Mouse (Mus musculus): ENCODE measurements around the gene Sod1. TPM values are rescaled to one million over a fixed set of nuclear protein-coding genes. Genes with fewer than 3 reads are reported as not detected.

The Sod1 gene
- polyA plus RNA-seq, 1 experiment from 2014 or later = 1,220 TPM

GRCm38 (mm10) chr16:90259623-90260022 is 39.1 kb downstream of the Sod1 start:
- no peak overlapping the region for H3K27ac ChIP-seq (ENCODE audit: low read depth, low read length)
- no peaks in the 10 kb centered on the region for H3K9me3 ChIP-seq (ENCODE audit: control insufficient read depth, low read length)
- no peak for ATAC-seq (ENCODE audit: low FRiP score, low TSS enrichment)
- H3K4me2 ChIP-seq (replicated peaks; ENCODE audit: low read depth, low read length) = no peak overlapping the region
- H3K4me3 ChIP-seq (ENCODE audit: low read length) = no peak overlapping the region
- H3K9ac ChIP-seq (ENCODE audit: low read depth, low read length) = no peak overlapping the region
- H3K36me3 ChIP-seq (ENCODE audit: control insufficient read depth, insufficient read depth, low read length) = peaks cover 59% of the 10 kb centered on the region
- H3K27me3 ChIP-seq (ENCODE audit: control insufficient read depth, insufficient read depth, low read length) = no peaks in the 10 kb centered on the region
- H3K4me1 ChIP-seq (ENCODE audit: control insufficient read depth, insufficient read depth, low read length) = no peaks in the 10 kb centered on the region
- WGBS = 93% methylated on average over 5 of the region's 5 CpGs

- no peak overlapping the region for H3K4me2 ChIP-seq (replicated peaks; ENCODE audit: low read depth, low read length)
- no peaks in the 10 kb centered on the region for H3K4me1 ChIP-seq (ENCODE audit: control insufficient read depth, insufficient read depth, low read length)
- peaks cover 55% of the 10 kb centered on the region for H3K36me3 ChIP-seq (ENCODE audit: control insufficient read depth, insufficient read depth, low read length)
- H3K27ac ChIP-seq (ENCODE audit: low read depth, low read length) = no peak overlapping the region
- no peak for ATAC-seq (ENCODE audit: low FRiP score, low TSS enrichment)
- H3K27me3 ChIP-seq (ENCODE audit: control insufficient read depth, insufficient read depth, low read length) = no peaks in the 10 kb centered on the region
- H3K4me3 ChIP-seq (ENCODE audit: low read length) = no peak overlapping the region
- no peak overlapping the region for H3K9ac ChIP-seq (ENCODE audit: low read depth, low read length)
- H3K9me3 ChIP-seq (ENCODE audit: control insufficient read depth, low read length) = no peaks in the 10 kb centered on the region
- WGBS = 89% methylated on average over 4 of the region's 4 CpGs
These were observed 39.5 kb downstream of the Sod1 start for GRCm38 (mm10) chr16:90260097-90260496.

GRCm38 (mm10) chr16:90261791-90262190 is 41.2 kb downstream of the Sod1 start:
- H3K27ac ChIP-seq (ENCODE audit: low read depth, low read length) = no peak overlapping the region
- H3K9ac ChIP-seq (ENCODE audit: low read depth, low read length) = no peak overlapping the region
- peaks cover 44% of the 10 kb centered on the region for H3K36me3 ChIP-seq (ENCODE audit: control insufficient read depth, insufficient read depth, low read length)
- peaks cover 3% of the 10 kb centered on the region; the same call in 1 of the 2 replicates for H3K4me1 ChIP-seq (ENCODE audit: control insufficient read depth, insufficient read depth, low read length)
- no peaks in the 10 kb centered on the region for H3K9me3 ChIP-seq (ENCODE audit: control insufficient read depth, low read length)
- H3K4me2 ChIP-seq (replicated peaks; ENCODE audit: low read depth, low read length) = no peak overlapping the region
- WGBS = 100% methylated on average over 2 of the region's 2 CpGs
- no peaks in the 10 kb centered on the region for H3K27me3 ChIP-seq (ENCODE audit: control insufficient read depth, insufficient read depth, low read length)
- ATAC-seq (ENCODE audit: low FRiP score, low TSS enrichment) = no peak
- no peak overlapping the region for H3K4me3 ChIP-seq (ENCODE audit: low read length)

DNA sequence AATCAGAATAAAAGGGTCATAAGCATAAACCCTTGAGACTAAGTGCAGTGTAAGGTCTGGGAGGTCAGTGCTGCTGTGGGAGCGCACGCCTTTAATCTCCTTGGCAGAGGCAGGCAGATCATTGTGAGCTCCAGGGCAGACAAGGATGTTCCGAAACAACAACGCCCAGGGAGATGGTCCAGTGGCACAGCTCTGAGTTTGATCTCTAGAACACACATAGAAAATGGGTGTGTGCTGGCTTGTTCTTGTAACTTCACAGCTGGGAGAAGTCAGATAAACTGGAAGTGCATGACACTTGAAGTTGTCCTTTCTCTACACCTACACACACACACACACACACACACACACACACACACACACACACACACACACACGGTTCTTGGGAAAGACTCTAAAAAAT is 43.5 kb downstream of the Sod1 start:
- ATAC-seq (ENCODE audit: low FRiP score, low TSS enrichment) = no peak
- Histone ChIP-seq H3K9me3 (ENCODE audit: control insufficient read depth, low read length) (no peaks in the 10 kb centered on the region), H3K4me2 (replicated peaks; ENCODE audit: low read depth, low read length) (no peak overlapping the region), H3K9ac (ENCODE audit: low read depth, low read length) (no peak overlapping the region), H3K27ac (ENCODE audit: low read depth, low read length) (no peak overlapping the region), H3K27me3 (ENCODE audit: control insufficient read depth, insufficient read depth, low read length) (no peaks in the 10 kb centered on the region), H3K4me3 (ENCODE audit: low read length) (no peak overlapping the region), H3K36me3 (ENCODE audit: control insufficient read depth, insufficient read depth, low read length) (peaks cover 24% of the 10 kb centered on the region), H3K4me1 (ENCODE audit: control insufficient read depth, insufficient read depth, low read length) (peaks cover 4% of the 10 kb centered on the region; the same call in 1 of the 2 replicates)
- 80% methylated on average over 5 of the region's 5 CpGs for WGBS

DNA sequence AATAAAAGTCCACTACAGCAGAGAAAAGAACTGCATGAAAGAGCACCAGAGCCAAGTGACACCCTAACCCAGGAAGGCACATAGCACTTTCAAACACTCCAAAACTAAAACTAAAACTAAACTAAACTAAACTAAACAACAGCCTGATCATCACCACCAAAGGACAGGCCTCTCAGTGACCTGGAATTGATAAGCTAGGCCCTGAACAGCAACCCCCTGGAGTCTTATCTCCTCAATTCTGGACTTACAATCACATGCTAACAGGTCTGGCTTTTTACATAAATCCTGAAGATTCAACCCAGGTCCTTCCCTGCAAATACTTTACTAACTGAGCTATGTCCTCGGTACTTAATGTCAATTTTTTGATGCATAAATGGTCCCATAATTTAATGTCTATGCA is 44.6 kb downstream of the Sod1 start:
- no peaks in the 10 kb centered on the region for H3K27me3 ChIP-seq (ENCODE audit: control insufficient read depth, insufficient read depth, low read length)
- no peak for ATAC-seq (ENCODE audit: low FRiP score, low TSS enrichment)
- no peak overlapping the region for H3K27ac ChIP-seq (ENCODE audit: low read depth, low read length)
- peaks cover 4% of the 10 kb centered on the region; the same call in 1 of the 2 replicates for H3K4me1 ChIP-seq (ENCODE audit: control insufficient read depth, insufficient read depth, low read length)
- 68% methylated on average over 1 of the region's 1 CpGs for WGBS
- no peak overlapping the region for H3K4me2 ChIP-seq (replicated peaks; ENCODE audit: low read depth, low read length)
- peaks cover 13% of the 10 kb centered on the region; the same call in 1 of the 2 replicates for H3K36me3 ChIP-seq (ENCODE audit: control insufficient read depth, insufficient read depth, low read length)
- H3K4me3 ChIP-seq (ENCODE audit: low read length) = no peak overlapping the region
- no peak overlapping the region for H3K9ac ChIP-seq (ENCODE audit: low read depth, low read length)
- H3K9me3 ChIP-seq (ENCODE audit: control insufficient read depth, low read length) = no peaks in the 10 kb centered on the region

DNA sequence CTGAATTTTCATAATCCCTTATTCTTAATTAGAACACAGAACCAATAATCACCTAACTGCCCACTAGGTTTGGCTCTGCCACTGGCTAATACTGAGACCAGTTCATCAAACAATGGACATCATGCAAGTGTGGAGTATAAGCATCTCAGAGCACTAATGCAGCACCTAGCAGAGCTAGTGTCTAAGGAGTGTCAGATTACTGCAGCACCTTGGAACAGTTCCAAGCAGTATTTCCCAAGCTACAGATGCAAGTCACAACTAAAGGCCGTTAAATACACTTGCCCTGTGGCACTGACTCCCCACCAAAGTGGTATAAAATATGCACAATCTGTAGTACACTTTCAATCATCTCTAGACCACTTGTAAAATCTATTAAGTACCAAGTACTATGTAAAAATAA is 46.0 kb downstream of the Sod1 start:
- Histone ChIP-seq H3K9ac (ENCODE audit: low read depth, low read length) (no peak overlapping the region), H3K36me3 (ENCODE audit: control insufficient read depth, insufficient read depth, low read length) (peaks cover 3% of the 10 kb centered on the region; the same call in 1 of the 2 replicates), H3K4me1 (ENCODE audit: control insufficient read depth, insufficient read depth, low read length) (peaks cover 4% of the 10 kb centered on the region; the same call in 1 of the 2 replicates), H3K4me3 (ENCODE audit: low read length) (no peak overlapping the region), H3K27ac (ENCODE audit: low read depth, low read length) (no peak overlapping the region), H3K9me3 (ENCODE audit: control insufficient read depth, low read length) (no peaks in the 10 kb centered on the region), H3K27me3 (ENCODE audit: control insufficient read depth, insufficient read depth, low read length) (no peaks in the 10 kb centered on the region), H3K4me2 (replicated peaks; ENCODE audit: low read depth, low read length) (no peak overlapping the region)
- no peak for ATAC-seq (ENCODE audit: low FRiP score, low TSS enrichment)
- WGBS = 11% methylated on average over 1 of the region's 1 CpGs

- Histone ChIP-seq H3K9me3 (ENCODE audit: control insufficient read depth, low read length) (no peaks in the 10 kb centered on the region), H3K4me3 (ENCODE audit: low read length) (no peak overlapping the region), H3K4me1 (ENCODE audit: control insufficient read depth, insufficient read depth, low read length) (peaks cover 4% of the 10 kb centered on the region; the same call in 1 of the 2 replicates), H3K27me3 (ENCODE audit: control insufficient read depth, insufficient read depth, low read length) (no peaks in the 10 kb centered on the region), H3K9ac (ENCODE audit: low read depth, low read length) (no peak overlapping the region), H3K36me3 (ENCODE audit: control insufficient read depth, insufficient read depth, low read length) (no peaks in the 10 kb centered on the region), H3K4me2 (replicated peaks; ENCODE audit: low read depth, low read length) (no peak overlapping the region), H3K27ac (ENCODE audit: low read depth, low read length) (no peak overlapping the region)
- ATAC-seq (ENCODE audit: low FRiP score, low TSS enrichment) = no peak
- 87% methylated on average over 6 of the region's 6 CpGs for WGBS
These were observed 55.0 kb downstream of the Sod1 start for GRCm38 (mm10) chr16:90275521-90275920.

Other genes starting within 250 kb of the Sod1 start
- 24.5 and 28.4 TPM in 2 replicates for gene Tiam1, start 77.0 kb upstream of the Sod1 start, polyA plus RNA-seq (2014; fragmentation: Nextera tagmentation; extraction: Ambion mirVana)
- gene Scaf4, start 63.7 kb downstream of the Sod1 start, polyA plus RNA-seq (2014; fragmentation: Nextera tagmentation; extraction: Ambion mirVana) = 25.0 and 37.0 TPM in 2 replicates
- gene Hunk, start 165.3 kb downstream of the Sod1 start, polyA plus RNA-seq (2014; fragmentation: Nextera tagmentation; extraction: Ambion mirVana) = 10.3 and 16.6 TPM in 2 replicates